Mouse (Mus musculus) ES-Bruce4 (cell line): ENCODE results near the gene Spesp1. TPM values are rescaled to one million over a fixed set of nuclear protein-coding genes. Genes with fewer than 3 reads are reported as not detected.

Experiments used
- H3K27ac ChIP-seq: 2 replicates; pipeline ENCODE4 v1.5.1; 2012; ENCODE audit warnings: low read length, inconsistent platforms; ENCODE audit not compliant: insufficient read depth
- H3K27me3 ChIP-seq: 2 replicates; pipeline ENCODE4 v1.6.1; 2012; ENCODE audit warnings: mild to moderate bottlenecking, low read length, inconsistent platforms; ENCODE audit not compliant: control insufficient read depth, poor library complexity, insufficient read depth, severe bottlenecking
- H3K36me3 ChIP-seq: 2 replicates; pipeline ENCODE4 v1.6.1; 2012; ENCODE audit warnings: inconsistent platforms, mild to moderate bottlenecking, low read length, moderate library complexity; ENCODE audit not compliant: control insufficient read depth, poor library complexity, insufficient read depth, severe bottlenecking
- H3K4me1 ChIP-seq: one replicate; pipeline ENCODE4 v1.8.1; 2011; ENCODE audit warnings: low read length; ENCODE audit not compliant: control insufficient read depth, insufficient read depth
- H3K4me3 ChIP-seq: 2 replicates; pipeline ENCODE4 v1.5.1; 2011; ENCODE audit warnings: low read depth, mild to moderate bottlenecking, low read length
- H3K9ac ChIP-seq: 2 replicates; pipeline ENCODE4 v1.6.1; 2012; ENCODE audit warnings: low read depth, mild to moderate bottlenecking, inconsistent platforms; ENCODE audit not compliant: poor library complexity, severe bottlenecking
- H3K9me3 ChIP-seq: replicated peaks from 2 replicates; pipeline ENCODE4 v1.6.1; 2012; ENCODE audit warnings: mild to moderate bottlenecking, low read length, inconsistent platforms; ENCODE audit not compliant: control insufficient read depth, poor library complexity, insufficient read depth, severe bottlenecking
- CTCF ChIP-seq: IDR thresholded peaks from one replicate; pipeline ENCODE4 v1.8.1; 2011; ENCODE audit warnings: low read depth, low read length
- EP300 ChIP-seq: IDR thresholded peaks from 2 replicates; pipeline ENCODE4 v1.6.1; 2011; ENCODE audit warnings: low read depth, low read length; ENCODE audit not compliant: insufficient read depth
- POLR2A ChIP-seq: IDR thresholded peaks from one replicate; pipeline ENCODE4 v1.8.1; 2011; ENCODE audit warnings: low read length; ENCODE audit not compliant: insufficient read depth
- polyA plus RNA-seq: library from polyadenylated mRNA; stranded (reverse); fragments of >200 nt; gene quantifications from 2 replicates; pipeline ENCODE4 v1.2.4, GENCODE M21; 2011; ENCODE audit warnings: low read depth; ENCODE audit not compliant: missing spikeins, insufficient read depth, insufficient read length

Gene Spesp1
- polyA plus RNA-seq, 1 experiment = not detected

GRCm38 (mm10) chr9:62295006-62295698, 13.1 kb upstream of the Spesp1 start:
- H3K4me3 ChIP-seq = no peak overlapping the region
- no peaks in the 10 kb centered on the region for H3K9me3 ChIP-seq
- no peaks in the 10 kb centered on the region for H3K27me3 ChIP-seq
- no peak overlapping the region for H3K27ac ChIP-seq
- TF ChIP-seq CTCF (peak; percentile 74), EP300 (no peak), POLR2A (no peak)
- H3K9ac ChIP-seq = no peak overlapping the region
- H3K36me3 ChIP-seq = no peaks in the 10 kb centered on the region
- H3K4me1 ChIP-seq = no peaks in the 10 kb centered on the region

- Histone ChIP-seq H3K4me3 (no peak overlapping the region), H3K27me3 (no peaks in the 10 kb centered on the region), H3K9ac (no peak overlapping the region), H3K9me3 (no peaks in the 10 kb centered on the region), H3K36me3 (no peaks in the 10 kb centered on the region), H3K27ac (no peak overlapping the region), H3K4me1 (no peaks in the 10 kb centered on the region)
- TF ChIP-seq POLR2A (no peak), EP300 (no peak), CTCF (no peak)
Observed at GRCm38 (mm10) chr9:62287633-62288025, 5.6 kb upstream of the Spesp1 start.

- no peaks in the 10 kb centered on the region for H3K27me3 ChIP-seq
- TF ChIP-seq POLR2A (no peak), EP300 (no peak), CTCF (peak; percentile 60)
- no peak overlapping the region for H3K27ac ChIP-seq
- no peaks in the 10 kb centered on the region for H3K36me3 ChIP-seq
- no peak overlapping the region for H3K4me3 ChIP-seq
- H3K9ac ChIP-seq = no peak overlapping the region
- H3K9me3 ChIP-seq = no peaks in the 10 kb centered on the region
- no peaks in the 10 kb centered on the region for H3K4me1 ChIP-seq
Observed at GRCm38 (mm10) chr9:62286967-62287632, 5.1 kb upstream of the Spesp1 start.

GRCm38 (mm10) chr9:62284266-62284665, 2.3 kb upstream of the Spesp1 start:
- H3K27me3 ChIP-seq = no peaks in the 10 kb centered on the region
- no peaks in the 10 kb centered on the region for H3K9me3 ChIP-seq
- TF ChIP-seq CTCF = no peak
- TF ChIP-seq EP300 = no peak
- no peak for TF ChIP-seq POLR2A
- H3K27ac ChIP-seq = no peak overlapping the region
- H3K4me3 ChIP-seq = no peak overlapping the region
- H3K9ac ChIP-seq = no peak overlapping the region
- no peaks in the 10 kb centered on the region for H3K4me1 ChIP-seq
- no peaks in the 10 kb centered on the region for H3K36me3 ChIP-seq

DNA sequence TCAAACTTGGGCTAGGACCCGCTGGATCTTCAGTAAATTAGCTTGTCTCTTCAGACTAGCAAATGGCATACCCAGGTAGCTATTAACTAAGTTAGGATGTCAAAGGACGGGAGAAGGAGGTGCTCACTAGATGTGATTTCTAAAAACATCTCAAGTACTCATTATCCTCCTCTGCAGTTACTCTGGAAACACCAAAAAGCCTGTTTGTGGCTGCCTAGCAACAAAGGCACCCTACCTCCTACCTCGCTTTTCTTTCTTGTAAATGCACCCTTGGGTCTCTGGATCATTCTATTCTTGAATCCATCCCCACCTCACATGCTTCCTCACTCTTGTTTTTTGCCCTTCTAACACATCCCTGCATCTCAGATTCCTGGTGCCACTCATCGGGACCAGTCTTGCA, 5.1 kb downstream of the Spesp1 start:
- H3K9me3 ChIP-seq = no peaks in the 10 kb centered on the region
- H3K4me3 ChIP-seq = no peak overlapping the region
- no peaks in the 10 kb centered on the region for H3K4me1 ChIP-seq
- no peaks in the 10 kb centered on the region for H3K27me3 ChIP-seq
- no peak overlapping the region for H3K9ac ChIP-seq
- TF ChIP-seq POLR2A (no peak), EP300 (no peak), CTCF (no peak)
- no peak overlapping the region for H3K27ac ChIP-seq
- no peaks in the 10 kb centered on the region for H3K36me3 ChIP-seq

- Histone ChIP-seq H3K4me3 (no peak overlapping the region), H3K9ac (no peak overlapping the region), H3K9me3 (no peaks in the 10 kb centered on the region), H3K36me3 (no peaks in the 10 kb centered on the region), H3K27me3 (no peaks in the 10 kb centered on the region), H3K27ac (no peak overlapping the region), H3K4me1 (peaks cover 3% of the 10 kb centered on the region)
- no peak for TF ChIP-seq POLR2A
- TF ChIP-seq CTCF = no peak
- TF ChIP-seq EP300 = no peak
Observed at GRCm38 (mm10) chr9:62270775-62271399, 11.1 kb downstream of the Spesp1 start.
